Mouse (Mus musculus) urinary bladder, postnatal 4 days (tissue): ENCODE results near the gene Grb7.

ENCODE experiments used
- DNase-seq, 2 experiments: peaks; one replicate each; pipeline ENCODE4 v3.0.0; 2021 to 2022; ENCODE audit warnings: low spot score in 2 of 2

The Grb7 gene

DNA sequence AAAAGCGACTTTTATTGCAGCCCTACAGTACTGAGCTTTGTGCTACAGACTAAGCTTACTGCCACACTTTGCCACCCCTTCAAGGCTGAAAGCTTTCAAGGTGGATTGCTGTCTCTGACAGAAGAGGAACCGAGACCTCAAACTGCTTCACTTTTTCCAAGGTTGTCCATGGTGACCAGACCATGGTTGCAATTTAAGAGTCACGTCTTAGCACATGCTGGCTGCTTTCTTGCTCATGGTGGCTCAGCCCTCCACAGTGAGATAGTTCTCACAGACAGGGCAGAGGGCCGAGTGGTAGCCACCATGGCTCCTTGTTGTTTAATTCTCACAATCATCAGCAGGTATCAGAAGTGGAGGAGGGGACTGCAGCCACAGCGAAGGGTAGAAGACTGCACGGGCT is 24.6 kb downstream of the Grb7 start:
- no peak for DNase-seq

DNA sequence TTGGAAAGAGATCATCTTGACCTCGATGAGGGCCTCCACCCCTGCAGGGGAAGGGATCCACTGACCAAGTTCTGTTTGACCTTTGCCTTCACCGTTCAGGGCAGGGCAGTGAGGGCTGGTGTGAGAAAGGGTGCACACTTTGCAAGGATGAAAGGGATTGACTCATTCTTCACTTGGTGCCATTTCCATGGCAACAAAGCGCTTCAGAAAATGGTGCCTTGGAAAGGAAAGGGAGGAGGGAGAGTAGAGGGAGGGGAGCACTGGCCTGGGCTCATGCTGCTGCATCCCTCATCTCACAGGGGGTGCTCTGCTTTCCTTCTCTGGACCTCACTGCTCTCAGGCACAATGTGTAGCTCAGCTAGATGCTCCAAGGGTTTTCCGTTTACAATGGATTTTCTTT is 26.5 kb downstream of the Grb7 start:
- DNase-seq, result no peak

DNA sequence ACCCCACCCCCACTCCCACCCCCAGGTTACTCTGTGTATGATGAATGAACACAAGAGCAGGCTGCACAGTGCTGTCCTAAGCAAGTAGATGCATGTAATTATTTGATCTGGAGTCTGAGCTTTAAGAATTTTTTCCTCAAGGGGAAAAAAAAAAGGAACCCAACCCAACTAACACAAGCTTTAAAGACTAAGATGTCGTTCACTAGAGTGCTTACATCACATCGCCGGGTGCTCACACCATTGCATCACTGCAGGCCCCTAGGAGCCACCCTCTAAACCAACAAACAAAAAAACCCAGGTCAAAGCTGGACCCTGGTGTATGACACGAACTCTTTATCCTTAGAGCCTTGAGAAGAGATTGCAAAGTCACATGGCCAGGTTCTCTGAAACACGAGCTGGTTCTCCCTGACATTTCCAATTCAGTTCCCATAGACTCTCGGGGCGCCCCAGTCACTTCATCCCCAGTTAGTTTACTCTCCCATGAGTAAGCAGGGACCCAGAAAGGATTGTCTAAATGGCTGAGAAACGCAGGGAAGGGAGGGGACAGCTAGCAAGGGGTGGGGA is 27.8 kb downstream of the Grb7 start:
- DNase-seq, result no peak

DNA sequence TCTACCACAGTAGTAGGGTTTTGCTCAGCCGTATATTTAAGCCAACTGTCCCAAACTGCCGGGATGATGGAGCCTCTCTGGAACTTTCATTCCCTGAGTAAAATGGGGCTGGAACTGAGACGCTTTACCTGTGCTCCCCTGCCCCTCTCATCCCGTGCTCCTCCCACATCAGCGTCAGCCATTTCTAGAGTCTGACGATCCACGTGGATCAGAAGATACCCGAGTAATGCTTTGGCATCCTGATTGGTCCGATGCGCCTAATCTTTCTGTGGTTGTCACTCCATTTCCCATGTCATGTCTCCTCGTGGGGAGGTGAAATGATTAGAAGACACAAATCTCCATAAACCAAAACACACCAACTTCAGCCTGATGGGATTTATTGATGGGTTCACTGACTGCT is 28.8 kb downstream of the Grb7 start:
- no peak for DNase-seq

DNA sequence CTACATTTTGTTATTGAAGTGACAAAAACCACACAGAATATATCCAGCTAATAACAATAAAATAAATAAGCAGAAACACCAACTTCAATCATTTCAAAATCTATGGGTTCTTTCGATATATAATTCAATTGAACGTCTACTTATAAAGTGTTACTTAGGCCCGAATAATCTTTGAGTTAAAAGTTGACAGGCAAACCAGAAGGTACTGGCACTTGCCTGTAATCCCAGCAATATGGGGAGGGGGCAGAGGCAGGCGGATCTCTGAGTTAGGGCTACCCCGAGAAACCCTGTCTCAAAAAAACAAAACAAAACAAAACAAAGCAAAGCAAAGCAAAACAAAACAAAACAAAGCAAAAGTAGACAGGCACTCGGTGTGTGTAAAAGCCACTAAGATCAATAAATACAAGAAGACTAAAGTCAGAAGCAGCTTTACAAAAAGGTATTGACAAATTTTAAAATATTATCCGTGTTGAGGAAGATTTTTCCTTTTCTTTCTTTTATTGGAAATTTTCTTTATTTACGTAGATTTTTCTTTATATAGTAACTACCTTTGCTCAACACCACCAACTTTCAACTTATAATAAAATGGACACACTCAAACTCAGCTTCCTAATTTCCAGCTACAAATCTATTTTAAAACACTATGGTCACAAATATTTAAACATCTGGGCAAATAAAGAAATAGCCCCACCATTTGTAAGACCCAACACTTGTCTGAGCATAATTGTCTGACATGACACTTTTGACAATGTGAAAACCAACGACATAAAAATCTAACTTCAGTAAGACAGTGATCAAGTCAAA is 29.6 kb downstream of the Grb7 start:
- no peak for DNase-seq

DNA sequence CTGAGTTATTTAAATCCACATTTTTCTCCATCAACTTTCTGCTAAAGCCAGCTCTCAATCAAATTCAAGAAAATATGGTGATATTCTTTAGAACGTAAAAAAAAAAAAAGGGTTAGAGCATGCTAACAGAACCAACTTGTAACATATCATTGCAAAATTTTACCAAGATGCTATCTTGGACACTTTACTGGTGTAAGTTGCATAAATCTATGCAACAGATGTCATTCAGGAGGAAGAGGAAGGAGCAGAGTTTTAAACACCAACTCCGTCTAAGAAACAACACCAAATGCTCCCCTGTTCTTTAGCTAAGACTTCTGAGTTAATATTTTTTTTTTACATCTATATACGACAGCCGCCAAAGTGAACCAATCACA is 30.2 kb downstream of the Grb7 start:
- no peak for DNase-seq

DNA sequence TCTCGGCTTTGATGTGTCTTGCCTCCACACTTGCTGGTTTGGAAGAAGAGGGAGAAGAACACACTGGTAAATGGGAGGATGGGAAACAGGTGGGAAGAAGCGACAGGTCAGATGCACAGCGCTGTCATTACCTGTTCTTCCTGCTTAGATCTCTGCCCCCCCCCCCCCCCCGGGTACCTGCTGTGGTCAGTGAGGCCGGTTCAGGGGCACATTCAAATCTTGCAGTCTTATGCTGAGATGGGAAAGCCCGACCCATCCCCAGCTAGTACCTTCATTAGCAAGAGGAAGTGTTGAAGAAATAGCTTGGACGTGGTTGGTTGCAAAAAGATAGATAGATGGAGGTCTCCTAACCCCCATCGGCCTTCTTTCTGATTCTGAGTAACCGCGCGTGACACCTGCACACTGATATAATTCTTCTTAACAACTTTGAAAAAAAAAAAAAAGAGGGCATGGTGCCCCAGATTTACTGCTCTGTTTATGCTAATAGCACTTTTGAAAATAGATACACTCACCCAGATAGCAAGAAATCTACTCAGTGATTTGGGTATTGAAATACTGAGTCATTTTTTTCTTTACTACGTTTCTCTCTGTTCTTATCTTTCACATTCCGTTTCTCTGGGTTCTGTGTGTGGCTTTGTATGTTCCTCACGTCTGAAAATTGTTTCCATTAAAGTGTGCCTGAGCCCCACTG is 31.0 kb downstream of the Grb7 start:
- DNase-seq, result no peak

DNA sequence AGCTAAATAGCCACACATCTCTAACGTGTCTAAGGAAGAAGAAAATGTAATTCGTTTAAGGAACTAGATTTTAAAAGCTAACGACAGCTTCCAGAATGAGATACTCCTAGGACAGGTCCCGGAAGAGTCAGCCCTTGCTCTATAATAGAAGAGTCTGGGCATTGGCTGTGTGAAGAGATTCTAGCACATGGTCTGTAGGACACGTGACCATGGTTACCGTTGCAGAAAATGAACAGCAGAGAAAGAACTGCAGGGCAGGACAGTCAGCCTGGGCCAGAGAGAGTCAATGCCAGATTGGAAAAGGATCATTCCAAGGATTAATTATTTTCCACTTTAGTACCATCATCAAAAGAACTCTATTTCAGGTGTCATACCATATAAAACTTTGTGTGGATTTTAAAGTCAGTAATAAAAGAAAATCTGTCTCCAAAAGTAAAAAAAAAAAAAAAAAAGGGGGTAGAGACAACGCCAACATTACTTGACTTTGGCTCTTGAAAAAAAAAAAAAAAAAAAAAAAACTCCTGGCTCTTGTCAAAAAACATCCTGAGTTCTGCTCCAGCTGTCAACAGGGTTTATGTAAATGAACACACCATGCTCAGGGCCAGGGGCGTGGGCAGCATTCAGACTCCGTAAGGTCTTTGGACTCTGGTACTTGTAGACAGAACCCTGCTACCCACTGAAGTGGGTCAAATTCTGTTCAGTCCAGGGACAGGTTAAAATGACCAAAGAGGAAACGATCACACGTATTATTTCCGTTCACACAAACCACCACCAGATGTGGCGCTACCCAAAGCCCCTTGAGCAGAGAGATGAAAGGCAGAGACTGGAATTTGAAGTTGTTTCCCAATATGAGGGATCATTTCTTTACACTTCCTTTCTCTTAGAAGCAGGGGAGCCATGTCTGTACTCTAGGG is 33.1 kb downstream of the Grb7 start:
- DNase-seq, result no peak

DNA sequence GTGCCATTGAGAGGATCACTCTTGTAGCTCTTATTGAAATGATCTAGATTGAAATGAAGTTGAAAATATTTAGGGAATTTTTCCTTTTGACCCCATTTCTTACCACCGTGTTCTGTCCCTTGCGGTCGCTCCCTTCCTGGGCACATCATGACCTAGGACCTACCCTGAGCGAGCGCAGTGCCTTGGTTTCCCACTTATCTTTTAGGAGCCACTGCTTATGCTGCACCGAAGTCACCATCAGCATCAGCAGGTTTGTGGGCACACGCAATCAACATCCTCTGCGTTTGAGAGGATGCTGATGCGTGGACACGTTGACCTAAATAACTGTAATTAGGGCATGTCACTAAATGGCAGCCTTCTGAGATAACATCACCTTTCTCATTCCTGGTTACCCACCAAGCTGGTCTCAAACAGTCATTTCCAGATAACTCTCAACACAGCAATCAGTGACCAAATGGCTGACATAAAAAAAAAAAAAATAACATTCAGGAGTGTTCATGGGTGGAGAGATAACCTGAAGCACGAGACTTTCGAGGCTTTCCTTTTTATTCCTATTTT is 33.8 kb downstream of the Grb7 start:
- no peak for DNase-seq

DNA sequence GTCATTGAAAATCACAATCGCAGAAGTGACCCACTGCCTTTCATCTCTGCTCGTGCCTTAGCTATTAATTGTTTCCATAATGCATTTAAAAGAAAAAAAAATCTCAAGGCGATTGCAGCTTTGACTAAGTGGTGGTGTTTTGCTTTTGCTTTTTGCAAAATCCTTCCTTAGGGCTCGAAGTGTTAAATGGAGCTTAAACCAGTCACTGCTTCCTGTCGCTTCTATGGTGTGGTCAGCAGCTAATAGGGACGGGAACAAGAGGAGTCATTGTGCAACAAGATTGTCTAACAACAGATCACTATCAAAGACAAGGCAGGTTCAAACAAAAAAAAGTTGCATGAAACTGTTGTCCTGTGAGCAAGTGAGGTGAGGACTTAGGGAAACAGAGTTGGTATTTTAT is 35.0 kb downstream of the Grb7 start:
- DNase-seq, result no peak

DNA sequence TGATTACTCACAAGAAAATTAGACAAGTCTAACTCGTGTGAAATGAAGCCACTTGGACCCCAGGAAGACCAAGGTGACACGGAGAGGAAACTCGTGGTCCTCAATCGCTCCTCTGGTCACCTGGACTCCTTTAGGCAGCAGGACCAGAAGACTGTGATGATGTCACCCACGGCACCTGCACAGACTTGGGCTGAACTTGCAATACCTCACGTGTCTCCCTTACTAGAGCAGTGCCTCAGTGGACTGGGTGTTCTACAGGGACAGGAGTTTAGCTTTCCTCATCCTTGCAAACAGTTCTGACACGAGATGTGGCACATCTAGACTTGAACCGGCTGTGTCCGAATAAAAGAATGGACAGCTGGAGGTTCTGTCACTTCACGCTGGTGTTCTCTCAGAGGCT is 35.9 kb downstream of the Grb7 start:
- no peak for DNase-seq

DNA sequence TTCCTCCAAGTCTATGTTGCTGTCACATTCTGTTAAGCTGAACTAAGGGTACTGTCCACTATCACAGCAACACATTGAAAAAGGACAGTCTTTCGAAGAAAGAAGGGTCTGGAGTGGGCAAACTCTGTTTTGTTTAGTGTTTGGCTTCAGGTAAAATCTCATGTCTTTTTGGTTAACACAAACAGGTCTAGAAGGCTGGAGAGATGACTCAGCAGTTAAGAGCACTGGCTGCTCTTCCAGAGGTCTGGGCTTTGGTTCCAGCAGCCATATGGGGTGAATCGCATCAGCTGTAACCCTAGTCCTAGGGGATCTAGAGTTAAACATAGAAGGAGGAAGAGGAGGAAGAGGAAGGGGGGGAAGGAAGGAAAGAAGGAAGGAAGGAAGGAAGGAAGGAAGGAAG is 39.6 kb downstream of the Grb7 start:
- DNase-seq, result no peak

DNA sequence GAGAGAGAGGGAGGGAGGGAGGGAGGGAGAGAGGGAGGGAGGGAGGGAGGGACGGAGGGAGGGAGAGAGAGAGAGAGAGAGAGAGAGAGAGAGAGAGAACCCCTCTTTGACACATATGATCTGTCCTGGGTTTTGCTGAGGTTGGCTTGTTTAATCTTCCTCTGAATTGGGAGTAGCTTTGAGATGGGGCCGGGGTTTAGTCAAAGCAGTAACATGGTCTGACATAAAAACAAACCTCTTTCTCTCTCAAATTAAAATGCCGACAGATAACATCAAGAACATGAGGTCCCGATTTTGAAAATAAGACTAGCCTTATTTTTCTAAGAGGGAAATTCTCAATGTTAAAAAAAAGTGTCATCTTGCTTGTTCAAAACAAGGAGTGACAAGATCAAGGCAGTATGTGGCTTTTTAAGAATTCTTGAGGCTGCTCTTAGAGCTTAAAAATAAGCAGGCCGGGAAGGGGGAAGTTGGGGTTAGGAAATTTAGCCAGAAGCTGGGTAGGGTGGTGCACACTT is 41.4 kb downstream of the Grb7 start:
- no peak for DNase-seq

DNA sequence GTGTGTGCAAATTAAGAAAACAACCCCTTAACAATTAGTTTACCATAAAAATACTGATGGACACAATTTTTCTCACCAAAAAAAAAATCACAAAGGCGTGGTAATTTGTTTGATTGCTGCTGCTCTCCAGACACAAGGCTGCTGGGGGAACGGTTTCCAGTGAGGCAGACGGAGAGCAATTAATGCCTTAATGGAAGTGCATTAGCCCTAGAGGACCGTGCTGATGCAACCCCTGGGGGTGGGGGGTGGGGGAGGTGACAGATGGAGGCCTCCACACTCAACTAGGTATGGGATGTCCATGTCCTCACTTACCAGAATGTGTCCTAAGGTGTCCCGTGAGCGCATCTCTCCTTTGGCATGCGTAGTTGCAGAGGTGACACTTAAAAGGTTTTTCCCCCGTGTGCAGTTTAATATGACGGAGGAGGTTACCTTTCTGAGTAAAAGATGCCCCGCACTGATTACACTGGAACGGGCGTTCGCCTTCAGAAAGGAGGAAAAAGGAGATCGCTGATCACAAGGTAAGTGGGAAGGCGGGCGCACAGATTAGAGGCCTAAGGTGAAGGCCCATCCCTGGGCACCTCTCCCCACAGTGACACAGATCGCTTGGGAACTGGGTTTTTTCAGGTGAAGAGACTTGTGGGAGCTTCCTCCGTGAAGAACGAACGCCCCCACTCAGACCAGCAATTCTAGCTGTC is 42.5 kb downstream of the Grb7 start:
- DNase-seq, result no peak

DNA sequence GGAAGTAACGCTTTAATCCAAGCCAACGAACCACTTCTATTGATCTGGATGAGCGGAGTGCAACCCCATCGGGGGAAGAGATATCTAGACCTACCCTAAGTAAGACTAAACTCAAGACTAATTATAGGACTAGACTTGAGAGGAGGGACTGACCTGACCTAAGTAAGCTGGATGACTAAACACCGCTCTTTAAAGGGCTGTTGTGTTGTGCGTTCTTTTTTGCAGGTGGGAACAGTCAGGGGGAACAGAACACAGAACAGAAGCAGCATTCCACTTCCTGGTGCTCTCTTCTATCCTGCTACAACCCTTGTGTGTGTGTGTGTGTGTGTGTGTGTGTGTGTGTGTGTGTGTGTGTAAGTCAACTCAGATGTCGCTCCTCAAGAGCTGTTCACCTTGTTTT is 45.4 kb downstream of the Grb7 start:
- DNase-seq, result no peak

DNA sequence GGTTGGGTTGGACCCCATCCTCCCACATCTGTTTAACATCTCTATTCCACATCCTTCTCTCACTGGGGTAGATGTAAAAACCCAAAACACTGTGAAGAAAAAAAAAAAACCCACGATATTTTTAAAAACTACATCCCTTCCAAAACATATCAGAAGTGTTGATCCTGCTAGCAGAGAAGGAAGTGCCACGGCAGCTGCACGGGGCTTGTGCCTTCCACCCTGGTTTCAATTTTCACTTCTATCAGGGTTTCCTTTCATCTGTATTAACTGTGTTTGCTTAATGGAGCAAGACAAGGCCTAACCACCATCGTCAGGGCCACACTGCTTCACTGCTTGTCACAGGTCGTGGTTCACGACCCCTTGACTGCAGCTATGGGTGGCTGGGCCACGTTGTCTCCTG is 46.8 kb downstream of the Grb7 start:
- no peak for DNase-seq

DNA sequence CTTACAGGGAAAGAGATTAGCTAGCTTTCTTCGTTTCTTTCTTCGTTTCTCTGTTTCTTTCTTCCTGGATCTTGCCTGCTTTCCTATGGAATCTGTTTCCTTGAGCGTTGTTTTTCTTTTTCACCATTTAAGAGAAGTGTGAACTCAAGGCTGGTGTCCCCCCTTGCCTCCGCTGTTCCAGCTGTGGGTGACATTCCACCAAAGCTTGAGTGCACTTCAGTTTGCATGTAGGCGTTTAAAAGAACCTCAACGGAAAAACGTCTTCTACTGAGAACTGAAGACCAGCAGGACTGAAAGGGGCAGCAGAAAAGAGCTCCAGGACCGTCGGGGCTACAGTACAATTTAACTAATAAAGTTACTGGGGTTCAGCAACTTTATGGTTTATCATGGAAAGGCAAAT is 47.2 kb downstream of the Grb7 start:
- no peak for DNase-seq

DNA sequence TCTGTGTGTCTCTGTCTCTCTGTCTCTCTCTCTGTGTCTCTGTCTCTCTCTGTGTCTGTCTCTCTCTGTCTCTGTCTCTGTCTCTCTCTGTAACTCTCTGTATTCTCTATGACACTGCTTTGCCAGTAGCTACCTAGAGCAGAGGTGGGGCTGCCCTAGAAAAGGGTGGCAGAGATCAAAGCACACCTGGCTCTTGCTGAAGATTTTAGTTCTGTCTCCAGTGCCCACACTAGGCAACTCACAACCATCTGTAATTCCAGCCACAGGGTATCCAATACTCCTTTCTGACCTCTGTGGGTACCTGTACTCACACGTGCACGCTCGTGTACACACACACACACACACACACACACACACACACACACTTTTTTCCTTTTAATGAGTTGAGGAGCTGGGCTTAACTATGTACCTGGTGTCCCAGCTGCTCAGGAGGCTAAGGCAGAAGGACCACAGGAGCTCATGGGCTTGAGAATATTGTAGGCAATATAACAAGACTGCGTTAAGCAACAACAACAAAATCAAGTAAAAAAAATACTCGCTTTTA is 49.1 kb downstream of the Grb7 start:
- no peak for DNase-seq

DNA sequence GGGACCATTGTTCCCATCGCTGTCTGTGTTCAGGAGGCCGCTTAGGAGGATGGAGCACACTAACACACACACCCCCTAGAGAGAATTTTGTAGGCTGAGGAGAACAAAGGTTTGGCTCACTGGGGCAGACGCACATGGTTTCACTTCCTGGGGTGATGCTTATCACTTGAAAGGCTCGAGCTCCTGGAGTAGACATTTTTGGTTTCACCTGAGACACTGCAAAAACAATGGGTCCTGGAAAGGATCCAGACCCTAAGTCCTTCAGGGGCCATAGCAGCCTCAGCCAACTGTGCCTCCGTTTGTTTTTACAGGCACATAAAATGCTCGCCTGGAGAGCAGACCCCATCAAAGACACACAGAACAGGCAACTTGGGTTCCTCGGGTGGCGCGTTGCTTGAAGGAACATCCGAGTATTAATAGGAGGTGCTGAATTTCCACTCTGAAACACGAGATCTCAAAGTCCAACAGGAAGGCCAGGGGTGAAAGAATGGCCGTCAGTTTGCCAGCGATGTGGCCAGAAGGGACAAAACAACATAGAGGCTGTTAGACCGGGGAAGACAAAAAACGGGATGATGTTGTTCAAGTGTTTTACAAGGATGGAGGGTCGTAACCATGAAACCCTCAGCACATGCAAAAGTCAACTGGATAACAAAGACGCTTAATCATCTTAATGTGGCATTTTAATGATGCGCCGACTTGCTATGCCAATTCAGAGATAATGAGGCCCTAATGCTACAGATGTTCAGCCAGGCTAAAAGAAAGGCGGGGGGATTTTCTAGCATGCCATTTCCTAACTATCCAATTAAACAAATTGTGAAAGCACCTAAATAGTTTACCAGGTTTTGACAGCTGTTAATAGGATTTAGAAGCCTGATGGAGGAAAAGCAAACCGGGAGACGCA is 51.4 kb downstream of the Grb7 start:
- no peak for DNase-seq

DNA sequence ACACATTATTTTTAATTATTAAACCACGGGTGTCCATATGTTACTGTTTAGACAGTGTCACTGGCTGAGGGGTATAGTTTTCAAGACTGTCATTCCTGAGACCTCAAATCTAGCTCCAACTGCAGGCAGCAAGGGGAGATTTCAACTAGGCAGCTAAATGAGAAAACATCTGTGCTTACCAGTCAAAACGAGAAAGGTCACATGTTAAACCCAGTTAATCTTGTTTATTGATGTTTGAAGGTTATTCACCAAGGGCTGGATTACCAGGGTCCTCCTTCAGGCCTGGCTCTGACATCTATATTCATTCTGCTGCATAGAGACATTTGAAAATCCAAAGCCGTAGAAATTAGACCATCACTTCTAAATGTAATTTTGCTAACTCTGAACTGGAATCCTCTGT is 58.7 kb downstream of the Grb7 start:
- no peak for DNase-seq
